Mouse (Mus musculus): ENCODE measurements around the gene Nop2. TPM values are rescaled to one million over a fixed set of nuclear protein-coding genes. Genes with fewer than 3 reads are reported as not detected.

Gene Nop2
- polyA plus RNA-seq, 1 experiment from 2014 or later, result 49.1 TPM

DNA sequence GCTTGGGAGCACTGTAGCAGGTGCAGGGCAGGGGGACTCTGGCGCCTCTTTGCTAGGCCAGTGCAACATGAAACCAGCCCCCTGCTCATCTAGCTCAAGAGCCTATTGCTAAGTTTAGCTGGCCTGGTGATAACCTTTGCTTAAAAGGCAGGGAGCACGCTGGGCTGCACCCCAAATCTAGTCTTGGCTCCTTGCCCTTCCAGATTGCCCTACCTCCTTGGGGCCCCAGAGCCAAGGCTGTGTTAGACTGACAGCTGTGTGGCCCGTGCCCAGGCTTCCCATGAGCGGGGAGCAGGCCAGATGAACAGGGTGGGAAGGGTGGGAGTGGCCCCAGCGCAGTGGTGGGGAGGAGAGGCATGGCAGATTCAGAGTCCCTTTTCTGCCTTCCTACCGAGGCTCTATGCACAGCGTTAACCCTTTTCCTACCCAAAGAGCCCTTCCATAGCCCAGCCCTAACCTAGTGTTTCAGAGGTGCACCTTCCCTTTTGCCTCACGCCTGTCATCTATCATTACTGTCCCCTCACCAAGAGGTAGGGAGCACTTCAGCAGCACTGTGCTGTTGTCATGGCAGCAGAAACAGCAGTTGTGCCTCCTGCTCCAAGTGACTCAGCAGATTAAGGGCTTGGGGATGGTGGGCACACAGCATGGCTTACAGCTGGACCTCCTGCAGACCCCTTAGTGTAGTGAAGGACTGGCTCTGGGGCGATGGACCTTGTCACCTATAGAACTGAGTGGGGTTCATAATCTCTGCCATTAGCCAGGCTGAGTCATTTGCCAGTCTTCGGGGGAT lies 35.3 kb downstream of the Nop2 start:
- H3K36me3 ChIP-seq (ENCODE audit: poor library complexity, severe bottlenecking), result peaks cover 72% of the 10 kb centered on the region

DNA sequence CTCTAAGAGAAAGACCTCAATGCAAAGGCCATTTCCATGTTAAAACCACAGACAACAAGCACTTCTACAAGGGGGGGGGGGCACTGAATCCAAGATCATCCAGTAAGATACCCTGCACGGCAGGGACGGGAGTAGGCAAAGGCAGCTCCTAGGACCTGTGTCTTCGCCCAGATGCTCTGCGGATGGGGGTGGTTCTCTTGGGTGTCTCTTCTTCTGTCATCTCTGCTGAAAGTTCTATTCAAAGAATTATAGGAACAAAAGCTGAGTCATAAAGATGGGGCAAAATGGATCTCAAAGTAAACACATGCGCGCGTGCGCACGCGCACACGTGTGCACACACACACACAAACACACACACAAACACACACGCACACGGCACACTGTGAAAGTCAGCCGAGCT lies 36.4 kb downstream of the Nop2 start:
- Histone ChIP-seq H3K9me3 (replicated peaks) (no peaks in the 10 kb centered on the region), H3K9ac (no peak overlapping the region), H3K4me2 (no peak overlapping the region), H3K4me3 (no peak overlapping the region), H3K27me3 (no peaks in the 10 kb centered on the region), H3K36me3 (ENCODE audit: poor library complexity, severe bottlenecking) (peaks cover 72% of the 10 kb centered on the region), H3K4me1 (peaks cover 38% of the 10 kb centered on the region), H3K27ac (no peak overlapping the region)
- no peak for ATAC-seq
- 89% methylated on average over 14 of the region's 14 CpGs for WGBS

More for the DNA sequence above, 35.3 kb downstream of the Nop2 start:
- H3K27ac ChIP-seq, result peak overlapping the region; percentile 89
- peak overlapping the region; percentile 96 for H3K4me3 ChIP-seq
- H3K27me3 ChIP-seq, result no peaks in the 10 kb centered on the region
- H3K4me2 ChIP-seq, result peak overlapping the region; percentile 98
- no peaks in the 10 kb centered on the region for H3K9me3 ChIP-seq (replicated peaks)
- 11% methylated on average over 10 of the region's 10 CpGs for WGBS
- no peak for ATAC-seq
- peaks cover 45% of the 10 kb centered on the region for H3K4me1 ChIP-seq
- peak overlapping the region; percentile 99 for H3K9ac ChIP-seq

DNA sequence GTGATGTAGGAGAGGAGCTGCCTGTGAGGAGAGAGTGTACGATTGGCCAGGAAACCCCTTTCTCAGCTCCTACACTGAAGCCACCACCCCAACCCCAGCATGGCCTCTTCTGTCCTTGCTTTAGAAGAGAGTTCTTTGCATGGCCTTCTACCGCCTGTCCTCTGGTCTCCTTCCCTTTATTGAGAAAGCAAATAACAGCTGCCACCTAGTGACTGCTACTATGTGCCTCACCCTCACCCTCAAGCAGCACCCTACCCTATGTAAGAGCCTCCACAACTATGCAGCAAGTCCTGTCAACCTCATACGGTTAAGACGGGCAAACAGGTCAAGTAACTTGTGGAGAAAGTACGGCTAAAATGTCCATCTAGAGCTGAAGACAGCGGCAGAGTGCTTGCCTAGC lies 38.5 kb downstream of the Nop2 start:
- 81% methylated on average over 6 of the region's 6 CpGs for WGBS
- Histone ChIP-seq H3K36me3 (ENCODE audit: poor library complexity, severe bottlenecking) (peaks cover 82% of the 10 kb centered on the region), H3K9ac (no peak overlapping the region)

DNA sequence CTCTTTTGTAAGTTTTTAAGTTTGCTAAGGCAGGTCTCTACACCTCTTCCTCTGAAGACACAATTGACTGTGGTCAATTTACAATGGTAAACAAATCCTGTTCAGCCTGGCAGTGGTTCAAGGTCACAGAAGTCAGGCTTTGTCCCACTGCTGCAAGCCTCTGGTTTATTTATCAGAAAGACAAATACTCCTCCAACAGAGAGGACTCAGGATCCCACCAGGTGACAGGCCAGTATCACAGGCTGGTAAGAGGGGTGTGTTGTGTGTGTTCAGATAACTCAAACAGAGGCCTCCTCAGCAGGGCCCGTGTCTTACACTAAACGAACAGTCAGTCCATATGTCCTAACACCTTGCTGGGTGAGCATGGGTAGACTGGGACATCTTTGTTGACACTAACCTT lies 40.8 kb downstream of the Nop2 start:
- WGBS, result 86% methylated on average over 2 of the region's 2 CpGs
- Histone ChIP-seq H3K9ac (no peak overlapping the region), H3K4me1 (peaks cover 6% of the 10 kb centered on the region), H3K4me2 (no peak overlapping the region), H3K9me3 (replicated peaks) (no peaks in the 10 kb centered on the region), H3K27me3 (no peaks in the 10 kb centered on the region), H3K36me3 (ENCODE audit: poor library complexity, severe bottlenecking) (peaks cover 100% of the 10 kb centered on the region), H3K27ac (no peak overlapping the region), H3K4me3 (no peak overlapping the region)
- no peak for ATAC-seq

More for the DNA sequence above, 38.5 kb downstream of the Nop2 start:
- H3K4me2 ChIP-seq, result no peak overlapping the region
- no peak overlapping the region for H3K27ac ChIP-seq
- H3K4me3 ChIP-seq, result no peak overlapping the region
- no peaks in the 10 kb centered on the region for H3K27me3 ChIP-seq
- peaks cover 24% of the 10 kb centered on the region for H3K4me1 ChIP-seq
- no peak for ATAC-seq
- no peaks in the 10 kb centered on the region for H3K9me3 ChIP-seq (replicated peaks)

DNA sequence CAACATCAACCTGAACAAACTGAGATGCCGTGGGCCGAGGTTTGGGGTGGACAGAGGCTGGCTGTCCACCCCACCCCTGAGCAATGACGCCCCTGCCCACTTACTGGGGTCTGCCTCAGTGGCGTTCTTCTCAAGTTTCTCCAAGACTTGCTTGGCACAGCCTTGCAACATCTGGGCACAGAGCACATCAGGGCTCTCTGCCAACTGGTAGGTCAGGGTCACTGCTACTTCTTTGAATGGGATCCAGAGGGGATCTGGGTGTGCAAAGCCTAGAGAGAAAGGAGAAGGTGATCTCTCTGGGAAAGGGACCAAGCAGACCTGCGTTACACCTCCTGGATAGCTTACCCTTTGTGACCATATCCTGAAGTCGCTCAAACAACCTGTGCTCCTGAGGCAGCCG lies 41.5 kb downstream of the Nop2 start:
- Histone ChIP-seq H3K36me3 (ENCODE audit: poor library complexity, severe bottlenecking) (peaks cover 100% of the 10 kb centered on the region), H3K4me1 (no peaks in the 10 kb centered on the region), H3K4me2 (no peak overlapping the region), H3K9ac (no peak overlapping the region), H3K4me3 (no peak overlapping the region), H3K27ac (no peak overlapping the region), H3K27me3 (no peaks in the 10 kb centered on the region), H3K9me3 (replicated peaks) (no peaks in the 10 kb centered on the region)
- 93% methylated on average over 7 of the region's 7 CpGs for WGBS
- ATAC-seq, result no peak

DNA sequence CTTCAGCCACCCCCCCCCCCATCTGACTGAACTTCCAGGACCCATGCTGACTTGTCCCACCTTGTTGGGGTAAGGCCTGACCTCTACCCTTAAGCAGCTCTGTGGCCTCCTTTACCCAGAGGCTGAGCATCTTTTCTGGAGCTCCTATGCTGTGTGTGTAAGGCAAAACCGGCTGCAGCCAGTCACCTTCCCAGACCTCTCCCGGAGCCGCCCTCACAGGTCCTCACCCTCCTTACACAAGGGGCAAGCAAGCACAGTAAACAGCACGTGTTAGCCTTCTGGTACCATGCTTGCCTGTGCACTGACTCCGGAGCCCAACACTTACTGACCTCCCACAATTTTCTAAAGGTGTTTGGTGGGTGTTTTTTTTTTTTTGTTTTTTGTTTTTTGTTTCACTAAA lies 43.8 kb downstream of the Nop2 start:
- ATAC-seq, result no peak
- Histone ChIP-seq H3K27me3 (no peaks in the 10 kb centered on the region), H3K27ac (no peak overlapping the region), H3K4me1 (no peaks in the 10 kb centered on the region), H3K4me2 (no peak overlapping the region), H3K4me3 (no peak overlapping the region), H3K36me3 (ENCODE audit: poor library complexity, severe bottlenecking) (peaks cover 100% of the 10 kb centered on the region), H3K9ac (no peak overlapping the region), H3K9me3 (replicated peaks) (no peaks in the 10 kb centered on the region)
- 93% methylated on average over 5 of the region's 5 CpGs for WGBS

DNA sequence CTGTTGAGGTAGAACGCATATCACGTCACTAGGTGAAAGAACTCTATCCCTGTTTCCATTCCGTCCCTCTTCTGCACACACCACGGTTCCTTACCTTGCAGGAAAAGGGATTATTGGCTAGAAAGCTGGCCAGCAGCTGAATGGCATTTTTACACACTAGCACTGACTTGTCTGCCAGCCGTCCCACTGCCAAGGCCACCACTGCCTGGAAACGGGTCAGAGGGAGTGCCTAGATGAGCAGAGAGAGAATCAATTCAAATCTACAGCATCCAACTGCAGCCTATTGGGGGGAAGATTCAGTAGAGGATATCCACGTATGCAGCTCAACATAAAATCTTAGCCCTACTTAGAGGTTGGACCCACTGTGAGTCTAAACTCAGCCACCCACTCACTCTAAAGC lies 47.9 kb downstream of the Nop2 start:
- no peak overlapping the region for H3K27ac ChIP-seq
- H3K27me3 ChIP-seq, result no peaks in the 10 kb centered on the region
- no peak overlapping the region for H3K4me3 ChIP-seq
- 92% methylated on average over 7 of the region's 7 CpGs for WGBS
- H3K4me1 ChIP-seq, result no peaks in the 10 kb centered on the region
- H3K36me3 ChIP-seq (ENCODE audit: poor library complexity, severe bottlenecking), result peaks cover 99% of the 10 kb centered on the region
- ATAC-seq, result no peak
- no peak overlapping the region for H3K4me2 ChIP-seq
- H3K9ac ChIP-seq, result no peak overlapping the region
- H3K9me3 ChIP-seq (replicated peaks), result no peaks in the 10 kb centered on the region

DNA sequence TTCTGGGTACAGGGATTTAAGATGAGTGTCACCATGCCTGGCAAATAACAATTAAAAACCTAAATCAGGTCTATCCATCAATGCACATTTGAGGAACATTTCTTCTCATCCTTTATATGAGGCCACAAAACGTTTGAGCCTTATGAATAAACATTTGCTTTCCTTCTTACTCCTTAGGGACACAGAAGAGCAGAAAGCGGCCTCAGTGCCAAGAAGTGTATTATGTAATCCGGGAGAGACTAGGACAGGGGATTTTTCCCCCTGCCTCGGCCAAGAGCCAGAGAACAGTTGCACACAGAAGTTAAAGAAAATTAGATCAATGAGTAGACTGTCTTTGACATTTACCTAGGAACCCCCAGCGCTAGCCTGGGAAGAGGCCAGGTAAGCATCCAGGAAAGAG lies 50.4 kb downstream of the Nop2 start:
- Histone ChIP-seq H3K27ac (no peak overlapping the region), H3K9me3 (replicated peaks) (no peaks in the 10 kb centered on the region), H3K4me1 (no peaks in the 10 kb centered on the region), H3K27me3 (no peaks in the 10 kb centered on the region), H3K36me3 (ENCODE audit: poor library complexity, severe bottlenecking) (peaks cover 99% of the 10 kb centered on the region), H3K9ac (no peak overlapping the region), H3K4me3 (no peak overlapping the region), H3K4me2 (no peak overlapping the region)
- no peak for ATAC-seq
- WGBS, result 86% methylated on average over 5 of the region's 5 CpGs

DNA sequence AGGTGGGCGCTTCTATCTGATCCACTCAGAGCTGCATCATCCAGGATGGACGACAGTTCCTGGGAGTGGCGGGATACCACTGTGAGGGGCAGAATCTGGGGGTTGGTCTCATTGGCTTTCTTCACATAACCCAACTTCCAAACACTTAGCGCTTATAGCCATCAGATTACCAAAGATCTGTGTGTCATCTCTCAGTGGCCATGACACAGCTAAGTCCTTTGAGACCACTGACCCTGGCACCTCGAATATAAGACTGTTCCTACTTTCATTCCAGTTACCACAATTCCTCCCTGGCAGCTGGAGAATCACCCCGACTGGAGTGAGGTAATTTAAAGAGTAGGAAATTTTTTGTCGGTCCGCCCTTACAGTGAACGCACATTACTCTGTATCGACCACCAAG lies 54.5 kb downstream of the Nop2 start:
- H3K9me3 ChIP-seq (replicated peaks), result no peaks in the 10 kb centered on the region
- H3K36me3 ChIP-seq (ENCODE audit: poor library complexity, severe bottlenecking), result peaks cover 81% of the 10 kb centered on the region
- ATAC-seq, result no peak
- H3K4me3 ChIP-seq, result no peak overlapping the region
- WGBS, result 97% methylated on average over 10 of the region's 10 CpGs
- no peak overlapping the region for H3K4me2 ChIP-seq
- no peak overlapping the region for H3K27ac ChIP-seq
- H3K9ac ChIP-seq, result no peak overlapping the region
- no peaks in the 10 kb centered on the region for H3K27me3 ChIP-seq
- peaks cover 16% of the 10 kb centered on the region for H3K4me1 ChIP-seq

DNA sequence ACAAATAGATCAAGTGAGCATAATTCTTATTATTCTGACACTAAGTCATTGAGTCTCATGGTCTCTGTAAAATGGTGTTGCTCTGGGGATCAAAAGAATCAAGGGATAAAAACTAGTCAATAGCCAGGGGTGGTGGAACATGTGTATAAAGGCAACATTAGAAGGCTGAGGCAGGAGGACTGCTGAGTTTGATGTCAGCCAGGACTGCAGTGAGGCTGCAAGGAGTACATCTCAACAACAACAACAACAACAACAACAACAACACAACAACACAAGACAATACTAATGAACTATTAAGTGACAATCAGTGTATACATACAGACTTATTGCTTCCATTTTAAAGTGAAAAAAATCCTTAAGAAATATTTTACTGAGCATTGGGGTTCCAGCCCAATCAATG lies 59.1 kb downstream of the Nop2 start:
- no peaks in the 10 kb centered on the region for H3K9me3 ChIP-seq (replicated peaks)
- H3K4me2 ChIP-seq, result peak overlapping the region; percentile 92
- no peaks in the 10 kb centered on the region for H3K27me3 ChIP-seq
- H3K27ac ChIP-seq, result peak overlapping the region; percentile 99; the same call in 1 of the 2 replicates
- peaks cover 28% of the 10 kb centered on the region for H3K4me1 ChIP-seq
- peaks cover 60% of the 10 kb centered on the region for H3K36me3 ChIP-seq (ENCODE audit: poor library complexity, severe bottlenecking)
- H3K4me3 ChIP-seq, result peak overlapping the region; percentile 71
- ATAC-seq, result no peak
- H3K9ac ChIP-seq, result peak overlapping the region; percentile 84

DNA sequence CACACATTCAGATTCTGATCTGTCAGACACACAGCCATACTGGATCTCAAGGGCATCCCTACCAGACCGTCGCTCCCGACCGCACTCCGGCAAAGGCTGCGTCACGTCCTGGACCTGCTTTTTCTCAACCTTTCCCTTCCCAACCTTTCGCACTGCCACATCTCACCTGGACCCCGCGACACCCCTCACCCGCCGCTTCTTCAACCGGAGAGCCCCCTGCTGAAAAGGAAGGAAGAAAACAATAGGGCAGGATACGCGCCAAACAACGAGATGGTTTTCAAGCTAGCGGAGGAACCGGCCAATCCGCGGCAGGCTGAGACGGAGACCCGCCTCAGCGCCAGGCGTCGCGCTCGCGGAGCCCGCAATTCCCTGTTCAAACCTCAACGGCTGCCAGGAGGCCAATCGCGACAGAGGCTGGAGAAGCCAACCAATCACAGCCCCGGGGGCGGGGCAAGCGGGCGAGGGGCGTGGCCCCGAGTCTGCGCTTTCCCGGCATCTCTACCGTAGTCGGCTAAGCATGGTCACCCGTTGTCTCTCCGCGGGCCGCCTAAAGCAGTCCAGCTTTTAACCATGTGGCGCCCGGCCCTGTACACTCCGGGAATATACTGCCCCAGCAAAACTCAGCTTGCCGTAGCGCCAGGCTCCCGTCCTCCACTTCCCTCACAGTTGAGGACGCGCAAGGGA lies 59.8 kb downstream of the Nop2 start, which contains the start of the genes Ncapd2 and Mrpl51:
TSS of gene Ncapd2 (minus strand) at position 370 of the 684 bp plus-strand sequence.
TSS of gene Mrpl51 (plus strand) at position 470 of the 684 bp plus-strand sequence.
- Histone ChIP-seq H3K9ac (peak within 1 kb of the TSS; percentile 84), H3K4me2 (peak within 1 kb of the TSS; percentile 92), H3K27me3 (no peaks in the 10 kb centered on the region), H3K4me3 (peak within 1 kb of the TSS; percentile 71), H3K9me3 (replicated peaks) (no peaks in the 10 kb centered on the region), H3K27ac (peak within 1 kb of the TSS; percentile 99), H3K36me3 (ENCODE audit: poor library complexity, severe bottlenecking) (peaks cover 57% of the 10 kb centered on the region), H3K4me1 (peaks cover 28% of the 10 kb centered on the region)
- ATAC-seq, result peak; percentile 97
- under 1% methylated on average over 54 of the region's 54 CpGs for WGBS

DNA sequence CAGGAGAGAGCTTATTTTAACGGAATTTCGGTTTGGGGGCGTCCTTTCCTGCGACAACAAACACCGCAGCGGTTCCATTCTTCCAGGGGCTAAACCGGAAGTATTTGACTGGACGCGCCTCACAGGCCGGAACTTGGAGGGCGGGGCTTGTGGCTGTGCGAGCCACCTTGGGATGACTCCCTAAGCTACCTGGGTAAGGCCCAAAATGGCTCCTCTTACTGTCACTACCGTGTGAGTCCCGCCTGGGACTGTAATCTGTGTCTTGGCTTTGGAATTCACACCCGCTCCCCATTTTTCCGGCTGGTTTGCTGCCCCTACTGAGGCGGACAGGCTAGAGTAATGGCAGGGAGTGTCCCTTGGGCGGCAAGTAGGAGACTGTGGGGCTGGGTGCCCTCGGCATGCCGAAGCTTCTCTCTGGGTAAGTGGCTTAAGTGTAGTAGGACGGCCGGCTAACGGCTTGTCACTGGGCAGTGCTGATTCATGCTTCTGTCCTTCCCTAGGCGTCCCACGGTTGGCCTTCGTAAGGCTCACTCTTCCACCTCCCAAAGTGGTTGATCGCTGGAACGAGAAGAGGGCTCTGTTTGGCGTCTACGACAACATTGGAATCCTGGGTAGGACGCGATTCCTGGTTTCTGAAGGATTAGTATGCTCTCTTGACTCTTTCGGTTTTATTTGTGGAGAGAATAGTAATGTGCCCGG lies 60.5 kb downstream of the Nop2 start:
- peak; percentile 94 for ATAC-seq

More for the DNA sequence above, 60.5 kb downstream of the Nop2 start:
- Histone ChIP-seq H3K9me3 (replicated peaks) (no peaks in the 10 kb centered on the region), H3K4me1 (peaks cover 28% of the 10 kb centered on the region), H3K4me2 (peak overlapping the region; percentile 92), H3K9ac (peak overlapping the region; percentile 84), H3K4me3 (peak overlapping the region; percentile 71), H3K27me3 (no peaks in the 10 kb centered on the region), H3K36me3 (ENCODE audit: poor library complexity, severe bottlenecking) (peaks cover 56% of the 10 kb centered on the region), H3K27ac (peak overlapping the region; percentile 99)
- under 1% methylated on average over 34 of the region's 34 CpGs for WGBS
